12 mouse cellular contexts compared by ENCODE assay signal in genomic region chr1:58957931-58958330, GRCm38 (mm10). TPM values are rescaled to one million over a fixed set of nuclear protein-coding genes. Genes with fewer than 3 reads are reported as not detected.
DNase-seq lines count a peak whose midpoint lies in the region; ATAC-seq and TF ChIP-seq lines count a peak whose summit lies in the region.
"Had no signal": no experiment of that assay in that cellular context is flagged by ENCODE, and none has a peak within 500 bp of the region (broad histone marks: within the 10 kb centered on the region; RNA-seq: fewer than 3 reads in every experiment).

No protein-coding gene starts in this region.

- 50% methylated on average over 2 of the region's 2 CpGs for WGBS in lung, embryonic 14.5 days
- WGBS in lung, postnatal 0 days, result 41% methylated on average over 2 of the region's 2 CpGs
- WGBS in liver, postnatal 0 days (ENCODE audit: insufficient replicate concordance), result 45% methylated on average over 2 of the region's 2 CpGs
- WGBS in midbrain, embryonic 16.5 days, result 66% methylated on average over 2 of the region's 2 CpGs

- H3K27ac ChIP-seq in gastrocnemius, adult 2 months, result peak overlapping the region; percentile 82
- no peak overlapping the region for H3K27ac ChIP-seq in lung, embryonic 14.5 days (ENCODE audit: low read depth)
- no peak overlapping the region for H3K27ac ChIP-seq in lung, postnatal 0 days (ENCODE audit: low read length)
- peak overlapping the region; percentile 31 for H3K27ac ChIP-seq in liver, postnatal 0 days (ENCODE audit: low read depth)
- no peak overlapping the region for H3K27ac ChIP-seq in midbrain, embryonic 16.5 days (ENCODE audit: low read length)
- H3K27ac ChIP-seq: stomach, embryonic 15.5 days had no signal

- H3K36me3 ChIP-seq in lung, embryonic 14.5 days (ENCODE audit: insufficient read depth), result no peaks in the 10 kb centered on the region
- no peaks in the 10 kb centered on the region for H3K36me3 ChIP-seq in lung, postnatal 0 days (ENCODE audit: insufficient read depth, low read length)
- no peaks in the 10 kb centered on the region for H3K36me3 ChIP-seq in liver, postnatal 0 days (replicated peaks; ENCODE audit: insufficient read depth, low read length)
- H3K36me3 ChIP-seq in midbrain, embryonic 16.5 days (ENCODE audit: control insufficient read depth, insufficient read depth, low read length), result no peaks in the 10 kb centered on the region
- H3K36me3 ChIP-seq: stomach, embryonic 15.5 days had no signal

- H3K4me1 ChIP-seq in lung, embryonic 14.5 days (ENCODE audit: insufficient read depth), result 0 out of 2 replicates have a peak, but pooled peaks cover 9% of the 10 kb centered on the region
- H3K4me1 ChIP-seq in lung, postnatal 0 days (ENCODE audit: insufficient read depth, low read depth, low read length), result peaks cover 3% of the 10 kb centered on the region
- H3K4me1 ChIP-seq in liver, postnatal 0 days (ENCODE audit: insufficient read depth), result peaks cover 66% of the 10 kb centered on the region
- peaks cover 7% of the 10 kb centered on the region; the same call in 1 of the 2 replicates for H3K4me1 ChIP-seq in midbrain, embryonic 16.5 days (ENCODE audit: control insufficient read depth, insufficient read depth, low read length)
- H3K4me1 ChIP-seq: stomach, embryonic 15.5 days had no signal

- TF ChIP-seq EP300 in lung, postnatal 0 days (IDR thresholded peaks at IDR 0.05), result no peak
- TF ChIP-seq EP300 in liver, postnatal 0 days (IDR thresholded peaks at IDR 0.05; ENCODE audit: low read depth), result no peak

- no peak overlapping the region for H3K4me2 ChIP-seq in lung, embryonic 14.5 days
- H3K4me2 ChIP-seq in lung, postnatal 0 days (replicated peaks; ENCODE audit: low read depth, low read length), result no peak overlapping the region
- H3K4me2 ChIP-seq in liver, postnatal 0 days (ENCODE audit: low read depth, low read length), result peak overlapping the region; percentile 34; the same call in 1 of the 2 replicates
- no peak overlapping the region for H3K4me2 ChIP-seq in midbrain, embryonic 16.5 days (ENCODE audit: low read length)
- H3K4me2 ChIP-seq: stomach, embryonic 15.5 days had no signal

- no peaks in the 10 kb centered on the region for H3K27me3 ChIP-seq in lung, embryonic 14.5 days (ENCODE audit: insufficient read depth, low read length)
- H3K27me3 ChIP-seq in lung, postnatal 0 days (replicated peaks; ENCODE audit: insufficient read depth, low read length), result no peaks in the 10 kb centered on the region
- no peaks in the 10 kb centered on the region for H3K27me3 ChIP-seq in liver, postnatal 0 days (ENCODE audit: insufficient read depth, low read length)
- no peaks in the 10 kb centered on the region for H3K27me3 ChIP-seq in midbrain, embryonic 16.5 days (ENCODE audit: control insufficient read depth, insufficient read depth, low read depth, low read length)
- H3K27me3 ChIP-seq: stomach, embryonic 15.5 days had no signal

- no peak overlapping the region for H3K9ac ChIP-seq in lung, embryonic 14.5 days
- H3K9ac ChIP-seq in lung, postnatal 0 days (replicated peaks; ENCODE audit: low read depth), result no peak overlapping the region
- H3K9ac ChIP-seq in liver, postnatal 0 days (replicated peaks), result 0 out of 2 replicates have a peak overlapping the region, but pooled peaks have one; percentile 16
- H3K9ac ChIP-seq in midbrain, embryonic 16.5 days (ENCODE audit: low read depth, low read length), result no peak overlapping the region
- H3K9ac ChIP-seq: stomach, embryonic 15.5 days had no signal

- peak; percentile 50 for DNase-seq in gastrocnemius, adult 2 months
- DNase-seq in gastrocnemius, postnatal 10 days, result no peak
- peak; percentile 8 for DNase-seq in lung, embryonic 14.5 days
- DNase-seq in lung, postnatal 0 days (ENCODE audit: low spot score), result no peak
- DNase-seq in gastrocnemius, postnatal 14 days, result peak; percentile 26
- DNase-seq in liver, postnatal 0 days, result peak; percentile 14
- no peak for DNase-seq in ovary, adult 18-20 months (ENCODE audit: low spot score)
- DNase-seq: cerebellum, adult 11 months; lung, adult 18-20 months had no signal

- no peaks in the 10 kb centered on the region for H3K9me3 ChIP-seq in lung, embryonic 14.5 days (ENCODE audit: low read depth, low read length)
- no peaks in the 10 kb centered on the region for H3K9me3 ChIP-seq in lung, postnatal 0 days (ENCODE audit: low read length)
- H3K9me3 ChIP-seq in liver, postnatal 0 days (ENCODE audit: low read length), result no peaks in the 10 kb centered on the region
- no peaks in the 10 kb centered on the region for H3K9me3 ChIP-seq in midbrain, embryonic 16.5 days (replicated peaks; ENCODE audit: control insufficient read depth, low read length, poor library complexity, severe bottlenecking)
- H3K9me3 ChIP-seq: stomach, embryonic 15.5 days had no signal

- ATAC-seq in lung, embryonic 14.5 days (ENCODE audit: insufficient read depth), result no peak
- ATAC-seq in lung, postnatal 0 days, result no peak
- no peak for ATAC-seq in liver, postnatal 0 days
- ATAC-seq in midbrain, embryonic 16.5 days, result no peak
- ATAC-seq: hindbrain, embryonic 16.5 days had no signal

- no peak overlapping the region; the same call in 1 of the 2 replicates for H3K4me3 ChIP-seq in gastrocnemius, adult 2 months
- H3K4me3 ChIP-seq in lung, embryonic 14.5 days (ENCODE audit: low read depth, low read length), result no peak overlapping the region
- H3K4me3 ChIP-seq in lung, postnatal 0 days (ENCODE audit: low read depth, low read length), result no peak overlapping the region
- no peak overlapping the region for H3K4me3 ChIP-seq in liver, postnatal 0 days (ENCODE audit: low read depth, low read length)
- H3K4me3 ChIP-seq in midbrain, embryonic 16.5 days (ENCODE audit: low read depth, low read length), result no peak overlapping the region
- H3K4me3 ChIP-seq: stomach, embryonic 15.5 days had no signal

- intact Hi-C loops in gastrocnemius, adult 2 months (cut with DNase I), result loop anchor here (1.0 kb wide), 1 partner anchor 15 kb away; the partner anchor contains the start of genes Stradb and Trak2
- intact Hi-C loops in gastrocnemius, postnatal 14 days (cut with DNase I; ENCODE audit: low total_unique reads), result no loop called here

- TF ChIP-seq CTCF in gastrocnemius, adult 2 months (IDR thresholded peaks at IDR 0.05), result no peak
- TF ChIP-seq CTCF in lung, embryonic 14.5 days (IDR thresholded peaks at IDR 0.05; ENCODE audit: low read depth), result no peak
- no peak for TF ChIP-seq CTCF in lung, postnatal 0 days (IDR thresholded peaks at IDR 0.05)
- TF ChIP-seq CTCF in liver, postnatal 0 days (IDR thresholded peaks at IDR 0.05; ENCODE audit: low read depth), result no peak

RNA-seq across cellular contexts. Expression of gene Trak2, which starts 15.3 kb away (rescaled TPM):
- total RNA-seq in gastrocnemius, adult 2 months (2021), result 10 to 100 TPM; 72.9 to 83.5 TPM
- total RNA-seq in gastrocnemius, postnatal 10 days (2021), result 10 to 100 TPM; 55.0 to 57.7 TPM
- polyA plus RNA-seq in lung, embryonic 14.5 days (2014; fragmentation: Nextera tagmentation; extraction: Ambion mirVana), result 15.4 and 16.6 TPM in 2 replicates
- polyA plus RNA-seq in lung, postnatal 0 days (2015; fragmentation: Nextera tagmentation; extraction: Ambion mirVana), result 10.1 and 12.3 TPM in 2 replicates
- 10 to 100 TPM; 53.2 to 58.7 TPM for total RNA-seq in gastrocnemius, postnatal 14 days (2021)
- polyA plus RNA-seq in liver, postnatal 0 days (2015; fragmentation: Nextera tagmentation; extraction: Ambion mirVana), result 17.7 and 22.8 TPM in 2 replicates
- 17.3 and 17.6 TPM in 2 replicates for polyA plus RNA-seq in midbrain, embryonic 16.5 days (2015; fragmentation: Nextera tagmentation; extraction: Ambion mirVana)

RNA-seq across cellular contexts. Expression of gene Stradb, which starts 15.4 kb away (rescaled TPM):
- total RNA-seq in gastrocnemius, adult 2 months (2021), result 100 to 1,000 TPM; 130 to 145 TPM
- total RNA-seq in gastrocnemius, postnatal 10 days (2021), result 10 to 100 TPM; 78.8 to 86.3 TPM
- polyA plus RNA-seq in lung, embryonic 14.5 days (2014; fragmentation: Nextera tagmentation; extraction: Ambion mirVana), result 23.7 and 25.9 TPM in 2 replicates
- polyA plus RNA-seq in lung, postnatal 0 days (2015; fragmentation: Nextera tagmentation; extraction: Ambion mirVana), result 19.8 and 21.6 TPM in 2 replicates
- total RNA-seq in gastrocnemius, postnatal 14 days (2021), result 10 to 100 TPM; 78.1 to 80.1 TPM
- polyA plus RNA-seq in liver, postnatal 0 days (2015; fragmentation: Nextera tagmentation; extraction: Ambion mirVana), result 29.1 and 30.5 TPM in 2 replicates
- 112 and 124 TPM in 2 replicates for polyA plus RNA-seq in midbrain, embryonic 16.5 days (2015; fragmentation: Nextera tagmentation; extraction: Ambion mirVana)

Comparison
In these comparisons a context has a peak if more than half of its experiments do, and no peak if none do; other contexts are left out.
1. DNase-seq: peak in gastrocnemius, adult 2 months (single experiment), lung, embryonic 14.5 days (single experiment), gastrocnemius, postnatal 14 days (single experiment) and liver, postnatal 0 days (single experiment); none in gastrocnemius, postnatal 10 days (single experiment), lung, postnatal 0 days (single experiment) and ovary, adult 18-20 months (single experiment).
2. H3K27ac ChIP-seq: peak in gastrocnemius, adult 2 months (single experiment) and liver, postnatal 0 days (single experiment); none in lung, embryonic 14.5 days (single experiment), lung, postnatal 0 days (single experiment) and midbrain, embryonic 16.5 days (single experiment).